In the genomic region with DNA sequence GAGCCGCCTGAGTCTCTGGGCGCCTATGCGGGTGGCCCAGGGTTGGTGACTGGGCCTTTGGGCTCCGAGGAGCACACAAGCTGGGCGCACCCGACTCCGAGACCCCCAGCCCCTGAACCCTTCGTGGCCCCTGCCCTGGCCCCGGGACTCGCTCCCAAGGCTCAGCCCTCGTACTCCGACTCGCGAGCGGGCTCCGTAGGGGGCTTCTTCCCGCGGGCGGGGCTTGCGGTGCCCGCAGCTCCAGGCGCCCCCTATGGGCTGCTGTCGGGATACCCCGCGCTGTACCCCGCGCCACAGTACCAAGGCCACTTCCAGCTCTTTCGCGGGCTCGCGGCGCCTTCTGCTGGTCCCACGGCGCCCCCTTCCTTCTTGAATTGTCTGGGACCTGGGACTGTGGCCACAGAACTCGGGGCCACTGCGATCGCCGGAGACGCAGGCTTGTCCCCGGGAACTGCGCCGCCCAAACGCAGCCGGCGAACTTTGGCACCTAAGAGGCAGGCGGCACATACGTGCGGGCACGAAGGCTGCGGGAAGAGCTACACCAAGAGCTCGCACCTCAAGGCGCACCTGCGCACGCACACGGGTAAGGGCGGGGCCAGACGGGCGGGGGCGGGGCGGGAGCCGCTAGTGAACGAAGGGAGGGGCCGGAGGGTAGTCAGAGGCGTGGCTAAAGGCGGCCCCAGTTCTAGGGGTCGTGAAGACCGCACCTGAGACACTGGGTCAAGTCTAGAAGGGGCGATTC, we compare ENCODE assay signal across 8 mouse cellular contexts. TPM values are rescaled to one million over a fixed set of nuclear protein-coding genes. Genes with fewer than 3 reads are reported as not detected.
DNase-seq lines count a peak whose midpoint lies in the region; ATAC-seq and TF ChIP-seq lines count a peak whose summit lies in the region.

No protein-coding gene starts in this region.

- under 1% methylated on average over 67 of the region's 68 CpGs for WGBS in embryonic facial prominence, embryonic 15.5 days
- under 1% methylated on average over 68 of the region's 68 CpGs for WGBS in kidney, embryonic 14.5 days
- WGBS in limb, embryonic 14.5 days: under 1% methylated on average over 58 of the region's 68 CpGs
- WGBS in midbrain, embryonic 16.5 days: under 1% methylated on average over 65 of the region's 68 CpGs
- WGBS in spleen, adult 2 months: under 1% methylated on average over 68 of the region's 68 CpGs

- peak overlapping the region; percentile 64 for H3K4me3 ChIP-seq in bone marrow macrophage, adult 2 months (ENCODE audit: insufficient read depth, low read length)
- peak overlapping the region; percentile 71 for H3K4me3 ChIP-seq in embryonic facial prominence, embryonic 15.5 days (replicated peaks)
- H3K4me3 ChIP-seq in kidney, embryonic 14.5 days (ENCODE audit: low read length): peak overlapping the region; percentile 61
- peak overlapping the region; percentile 61 for H3K4me3 ChIP-seq in limb, embryonic 14.5 days (replicated peaks; ENCODE audit: low read length)
- peak overlapping the region; percentile 48 for H3K4me3 ChIP-seq in midbrain, embryonic 16.5 days (ENCODE audit: low read depth, low read length)
- peak overlapping the region; percentile 66 for H3K4me3 ChIP-seq in spleen, adult 2 months (ENCODE audit: extremely low read depth, insufficient read depth, insufficient read length)

- no peak for TF ChIP-seq POLR2A in bone marrow macrophage, adult 2 months (IDR thresholded peaks at IDR 0.05; ENCODE audit: borderline replicate concordance, low read depth, low read length)
- TF ChIP-seq POLR2A in limb, embryonic 14.5 days (IDR thresholded peaks at IDR 0.05; ENCODE audit: borderline replicate concordance, extremely low read depth, insufficient read depth, insufficient read length): no peak
- TF ChIP-seq POLR2A in spleen, adult 2 months (IDR thresholded peaks at IDR 0.05; ENCODE audit: low read depth, low read length): peak; percentile 24; the same call in 1 of the 2 replicates

- no peak overlapping the region for H3K27ac ChIP-seq in bone marrow macrophage, adult 2 months (ENCODE audit: insufficient read depth, low read depth, low read length)
- peak overlapping the region; percentile 87 for H3K27ac ChIP-seq in embryonic facial prominence, embryonic 15.5 days (replicated peaks)
- H3K27ac ChIP-seq in kidney, embryonic 14.5 days (ENCODE audit: low read depth, low read length): no peak overlapping the region
- H3K27ac ChIP-seq in limb, embryonic 14.5 days (replicated peaks; ENCODE audit: low read depth, low read length): no peak overlapping the region; the same call in 1 of the 2 replicates
- H3K27ac ChIP-seq in midbrain, embryonic 16.5 days (ENCODE audit: low read length): no peak overlapping the region
- H3K27ac ChIP-seq in spleen, adult 2 months (ENCODE audit: insufficient read depth, low read length): peak overlapping the region; percentile 83

- H3K9ac ChIP-seq in embryonic facial prominence, embryonic 15.5 days: peak overlapping the region; percentile 66
- H3K9ac ChIP-seq in kidney, embryonic 14.5 days (ENCODE audit: low read depth, low read length): peak overlapping the region; percentile 73
- H3K9ac ChIP-seq in limb, embryonic 14.5 days (ENCODE audit: low read depth, low read length, severe bottlenecking): peak overlapping the region; percentile 75
- peak overlapping the region; percentile 40 for H3K9ac ChIP-seq in midbrain, embryonic 16.5 days (ENCODE audit: low read depth, low read length)

- H3K27me3 ChIP-seq in embryonic facial prominence, embryonic 15.5 days: no peaks in the 10 kb centered on the region
- peaks cover 4% of the 10 kb centered on the region; the same call in 1 of the 2 replicates for H3K27me3 ChIP-seq in kidney, embryonic 14.5 days (ENCODE audit: control insufficient read depth, insufficient read depth, low read length)
- H3K27me3 ChIP-seq in limb, embryonic 14.5 days (ENCODE audit: control insufficient read depth, insufficient read depth, low read length): no peaks in the 10 kb centered on the region
- H3K27me3 ChIP-seq in midbrain, embryonic 16.5 days (ENCODE audit: control insufficient read depth, insufficient read depth, low read depth, low read length): no peaks in the 10 kb centered on the region; the same call in 1 of the 2 replicates
- H3K27me3 ChIP-seq in spleen, adult 2 months (ENCODE audit: control insufficient read depth, insufficient read depth, low read length): no peaks in the 10 kb centered on the region

- H3K4me1 ChIP-seq in bone marrow macrophage, adult 2 months (ENCODE audit: control insufficient read depth, insufficient read depth, low read length): peaks cover 5% of the 10 kb centered on the region
- peaks cover 17% of the 10 kb centered on the region for H3K4me1 ChIP-seq in embryonic facial prominence, embryonic 15.5 days
- H3K4me1 ChIP-seq in kidney, embryonic 14.5 days (ENCODE audit: control insufficient read depth, insufficient read depth, low read length): no peaks in the 10 kb centered on the region
- H3K4me1 ChIP-seq in limb, embryonic 14.5 days (ENCODE audit: control insufficient read depth, insufficient read depth, low read length): peaks cover 5% of the 10 kb centered on the region; the same call in 1 of the 2 replicates
- peaks cover 11% of the 10 kb centered on the region for H3K4me1 ChIP-seq in midbrain, embryonic 16.5 days (ENCODE audit: control insufficient read depth, insufficient read depth, low read length)
- H3K4me1 ChIP-seq in spleen, adult 2 months (ENCODE audit: control insufficient read depth, insufficient read depth, insufficient read length): peaks cover 2% of the 10 kb centered on the region; the same call in 1 of the 2 replicates

- peak; percentile 45 for TF ChIP-seq CTCF in bone marrow macrophage, adult 2 months (IDR thresholded peaks at IDR 0.05; ENCODE audit: low read depth, low read length)
- peak; percentile 83 for TF ChIP-seq CTCF in spleen, adult 2 months (IDR thresholded peaks at IDR 0.05; ENCODE audit: extremely low read depth, insufficient read depth, insufficient read length, insufficient replicate concordance)

- peak; percentile 88 for ATAC-seq in embryonic facial prominence, embryonic 15.5 days (ENCODE audit: insufficient number of reproducible peaks, low FRiP score, low TSS enrichment, low read depth)
- peak; percentile 86 for ATAC-seq in kidney, embryonic 14.5 days (ENCODE audit: low FRiP score, low TSS enrichment)
- peak; percentile 91 for ATAC-seq in limb, embryonic 14.5 days (ENCODE audit: low FRiP score, low read depth)
- peak; percentile 87 for ATAC-seq in midbrain, embryonic 16.5 days

- peak; percentile 97 for DNase-seq in A20 (ENCODE audit: low read depth, low spot score)
- peak; percentile 87 to 93 for DNase-seq in heart, adult 9 months (ENCODE audit: low spot score in 2 of 2)
- peak; percentile 81 for DNase-seq in limb, embryonic 14.5 days (ENCODE audit: low spot score)
- DNase-seq in spleen, adult 2 months (ENCODE audit: low read depth in 1 of 2, low spot score in 2 of 2): peak; percentile 71 to 89

- no peaks in the 10 kb centered on the region for H3K9me3 ChIP-seq in embryonic facial prominence, embryonic 15.5 days (replicated peaks)
- H3K9me3 ChIP-seq in kidney, embryonic 14.5 days (ENCODE audit: control insufficient read depth, low read length): no peaks in the 10 kb centered on the region
- no peaks in the 10 kb centered on the region for H3K9me3 ChIP-seq in limb, embryonic 14.5 days (ENCODE audit: control insufficient read depth, low read length)
- H3K9me3 ChIP-seq in midbrain, embryonic 16.5 days (replicated peaks; ENCODE audit: control insufficient read depth, low read length, poor library complexity, severe bottlenecking): no peaks in the 10 kb centered on the region

- H3K36me3 ChIP-seq in embryonic facial prominence, embryonic 15.5 days: no peaks in the 10 kb centered on the region
- H3K36me3 ChIP-seq in kidney, embryonic 14.5 days (ENCODE audit: control insufficient read depth, insufficient read depth, low read length): no peaks in the 10 kb centered on the region
- no peaks in the 10 kb centered on the region for H3K36me3 ChIP-seq in limb, embryonic 14.5 days (ENCODE audit: control insufficient read depth, insufficient read depth, low read length)
- H3K36me3 ChIP-seq in midbrain, embryonic 16.5 days (ENCODE audit: control insufficient read depth, insufficient read depth, low read length): no peaks in the 10 kb centered on the region
- H3K36me3 ChIP-seq in spleen, adult 2 months (ENCODE audit: control insufficient read depth, insufficient read depth, low read length): no peaks in the 10 kb centered on the region

- peak overlapping the region; percentile 99 for H3K4me2 ChIP-seq in embryonic facial prominence, embryonic 15.5 days (replicated peaks)
- peak overlapping the region; percentile 97 for H3K4me2 ChIP-seq in kidney, embryonic 14.5 days (replicated peaks; ENCODE audit: low read depth, low read length)
- peak overlapping the region; percentile 96 for H3K4me2 ChIP-seq in limb, embryonic 14.5 days (replicated peaks; ENCODE audit: low read depth, low read length, severe bottlenecking)
- H3K4me2 ChIP-seq in midbrain, embryonic 16.5 days (ENCODE audit: low read length): peak overlapping the region; percentile 95

RNA-seq across cellular contexts. Expression of a gene that starts 1.4 kb away (rescaled TPM):
- polyA plus RNA-seq in bone marrow macrophage, adult 2 months (2012; ENCODE audit: insufficient read depth, insufficient read length, missing spikeins): not detected in 2 replicates
- 1.3 and 1.6 TPM in 2 replicates for polyA plus RNA-seq in embryonic facial prominence, embryonic 15.5 days (2015; fragmentation: Nextera tagmentation; extraction: Ambion mirVana)
- 1.2 and 1.7 TPM in 2 replicates for polyA plus RNA-seq in kidney, embryonic 14.5 days (2014; fragmentation: Nextera tagmentation; extraction: Ambion mirVana)
- 2.5 and 3.0 TPM in 2 replicates for polyA plus RNA-seq in limb, embryonic 14.5 days (2012; rRNA removed)
- polyA plus RNA-seq in limb, embryonic 14.5 days (2014; fragmentation: Nextera tagmentation; extraction: Ambion mirVana): 1.4 and 2.0 TPM in 2 replicates
- 0.28 and 0.98 TPM in 2 replicates for polyA plus RNA-seq in midbrain, embryonic 16.5 days (2015; fragmentation: Nextera tagmentation; extraction: Ambion mirVana)
- 46.5 and 70.0 TPM in 2 replicates for polyA plus RNA-seq in spleen, adult 2 months (2012; rRNA removed)

RNA-seq across cellular contexts. Expression of a gene that starts 5.3 kb away (rescaled TPM):
- polyA plus RNA-seq in bone marrow macrophage, adult 2 months (2012; ENCODE audit: insufficient read depth, insufficient read length, missing spikeins): 109 and 119 TPM in 2 replicates
- 20.0 and 22.4 TPM in 2 replicates for polyA plus RNA-seq in embryonic facial prominence, embryonic 15.5 days (2015; fragmentation: Nextera tagmentation; extraction: Ambion mirVana)
- 10.8 and 12.1 TPM in 2 replicates for polyA plus RNA-seq in kidney, embryonic 14.5 days (2014; fragmentation: Nextera tagmentation; extraction: Ambion mirVana)
- 18.5 and 20.5 TPM in 2 replicates for polyA plus RNA-seq in limb, embryonic 14.5 days (2012; rRNA removed)
- 13.8 and 15.4 TPM in 2 replicates for polyA plus RNA-seq in limb, embryonic 14.5 days (2014; fragmentation: Nextera tagmentation; extraction: Ambion mirVana)
- polyA plus RNA-seq in midbrain, embryonic 16.5 days (2015; fragmentation: Nextera tagmentation; extraction: Ambion mirVana): 5.0 and 6.1 TPM in 2 replicates
- 43.4 and 44.9 TPM in 2 replicates for polyA plus RNA-seq in spleen, adult 2 months (2012; rRNA removed)

RNA-seq across cellular contexts. Expression of a gene that starts 9.4 kb away (rescaled TPM):
- polyA plus RNA-seq in bone marrow macrophage, adult 2 months (2012; ENCODE audit: insufficient read depth, insufficient read length, missing spikeins): 13.4 and 17.6 TPM in 2 replicates
- 29.4 and 32.2 TPM in 2 replicates for polyA plus RNA-seq in embryonic facial prominence, embryonic 15.5 days (2015; fragmentation: Nextera tagmentation; extraction: Ambion mirVana)
- polyA plus RNA-seq in kidney, embryonic 14.5 days (2014; fragmentation: Nextera tagmentation; extraction: Ambion mirVana): 28.6 and 43.3 TPM in 2 replicates
- polyA plus RNA-seq in limb, embryonic 14.5 days (2012; rRNA removed): 45.8 and 58.9 TPM in 2 replicates
- 29.8 and 34.5 TPM in 2 replicates for polyA plus RNA-seq in limb, embryonic 14.5 days (2014; fragmentation: Nextera tagmentation; extraction: Ambion mirVana)
- polyA plus RNA-seq in midbrain, embryonic 16.5 days (2015; fragmentation: Nextera tagmentation; extraction: Ambion mirVana): 33.4 and 36.9 TPM in 2 replicates
- 44.2 and 48.3 TPM in 2 replicates for polyA plus RNA-seq in spleen, adult 2 months (2012; rRNA removed)

RNA-seq across cellular contexts. Expression of a gene that starts 31.2 kb away (rescaled TPM):
- 19.4 and 19.6 TPM in 2 replicates for polyA plus RNA-seq in bone marrow macrophage, adult 2 months (2012; ENCODE audit: insufficient read depth, insufficient read length, missing spikeins)
- polyA plus RNA-seq in embryonic facial prominence, embryonic 15.5 days (2015; fragmentation: Nextera tagmentation; extraction: Ambion mirVana): 68.0 and 72.9 TPM in 2 replicates
- polyA plus RNA-seq in kidney, embryonic 14.5 days (2014; fragmentation: Nextera tagmentation; extraction: Ambion mirVana): 73.0 and 98.4 TPM in 2 replicates
- 30.5 and 36.9 TPM in 2 replicates for polyA plus RNA-seq in limb, embryonic 14.5 days (2012; rRNA removed)
- polyA plus RNA-seq in limb, embryonic 14.5 days (2014; fragmentation: Nextera tagmentation; extraction: Ambion mirVana): 75.3 and 78.4 TPM in 2 replicates
- 27.7 and 33.2 TPM in 2 replicates for polyA plus RNA-seq in midbrain, embryonic 16.5 days (2015; fragmentation: Nextera tagmentation; extraction: Ambion mirVana)
- 1.8 and 2.0 TPM in 2 replicates for polyA plus RNA-seq in spleen, adult 2 months (2012; rRNA removed)

RNA-seq across cellular contexts. Expression of a gene that starts 34.1 kb away (rescaled TPM):
- 0.28 and 0.42 TPM in 2 replicates for polyA plus RNA-seq in bone marrow macrophage, adult 2 months (2012; ENCODE audit: insufficient read depth, insufficient read length, missing spikeins)
- polyA plus RNA-seq in embryonic facial prominence, embryonic 15.5 days (2015; fragmentation: Nextera tagmentation; extraction: Ambion mirVana): 1.9 and 2.2 TPM in 2 replicates
- polyA plus RNA-seq in kidney, embryonic 14.5 days (2014; fragmentation: Nextera tagmentation; extraction: Ambion mirVana): 0.21 and 0.35 TPM in 2 replicates
- 0.36 and 0.50 TPM in 2 replicates for polyA plus RNA-seq in limb, embryonic 14.5 days (2012; rRNA removed)
- 0.15 and 0.32 TPM in 2 replicates for polyA plus RNA-seq in limb, embryonic 14.5 days (2014; fragmentation: Nextera tagmentation; extraction: Ambion mirVana)
- 85.7 and 86.1 TPM in 2 replicates for polyA plus RNA-seq in midbrain, embryonic 16.5 days (2015; fragmentation: Nextera tagmentation; extraction: Ambion mirVana)
- polyA plus RNA-seq in spleen, adult 2 months (2012; rRNA removed): 0.70 and 0.74 TPM in 2 replicates

Comparison
In these comparisons a context has a peak if more than half of its experiments do, and no peak if none do; other contexts are left out.
1. H3K27ac ChIP-seq: peak in embryonic facial prominence, embryonic 15.5 days (single experiment) and spleen, adult 2 months (single experiment); none in bone marrow macrophage, adult 2 months (single experiment), kidney, embryonic 14.5 days (single experiment), limb, embryonic 14.5 days (single experiment) and midbrain, embryonic 16.5 days (single experiment).
2. RNA of a gene that starts 1.4 kb away (polyA plus RNA-seq): 46.5 to 70.0 TPM in spleen, adult 2 months; 1.4 to 3.0 TPM in limb, embryonic 14.5 days, 1.3 to 1.6 TPM in embryonic facial prominence, embryonic 15.5 days, 1.2 to 1.7 TPM in kidney, embryonic 14.5 days, 0.28 to 0.98 TPM in midbrain, embryonic 16.5 days and not detected in bone marrow macrophage, adult 2 months; every median in the first group is over 10 times any median in the second.
3. Peak in every context shown above with its lines, with median percentiles within 50 percentile points of each other: DNase-seq, H3K4me3 ChIP-seq, ATAC-seq, H3K4me2 ChIP-seq and H3K9ac ChIP-seq.